Mouse (Mus musculus) kidney, adult 2 months (tissue): ENCODE measurements around the gene Car5a. TPM values are rescaled to one million over a fixed set of nuclear protein-coding genes. Genes with fewer than 3 reads are reported as not detected.
A peak's percentile ranks its signal among the peaks of the same experiment; 100 is the strongest.

Source experiments
- DNase-seq: peaks from one replicate; pipeline ENCODE4 v3.0.0; 2021
- H3K27ac ChIP-seq: fragments of 200-500 bp; 2 replicates; pipeline ENCODE4 v1.5.1; 2012; ENCODE audit warnings: low read depth, low read length, control low read depth, inconsistent platforms; ENCODE audit not compliant: insufficient read depth
- H3K27me3 ChIP-seq: fragments of 200-500 bp; replicated peaks from 2 replicates; pipeline ENCODE4 v1.6.1; 2012; ENCODE audit warnings: mild to moderate bottlenecking, moderate library complexity, low read length, inconsistent platforms; ENCODE audit not compliant: control insufficient read depth, insufficient read depth
- H3K36me3 ChIP-seq: fragments of 200-500 bp; 2 replicates; pipeline ENCODE4 v1.6.1; 2012; ENCODE audit warnings: mild to moderate bottlenecking, moderate library complexity, low read length, inconsistent platforms; ENCODE audit not compliant: control insufficient read depth, insufficient read depth
- H3K4me1 ChIP-seq: fragments of 200-500 bp; 2 replicates; pipeline ENCODE4 v1.6.1; 2011; ENCODE audit warnings: low read length; ENCODE audit not compliant: control insufficient read depth, insufficient read depth
- H3K4me3 ChIP-seq: fragments of 200-500 bp; 2 replicates; pipeline ENCODE4 v1.5.1; 2011; ENCODE audit warnings: mild to moderate bottlenecking, low read depth, low read length, control low read depth; ENCODE audit not compliant: insufficient read depth
- CTCF ChIP-seq: fragments of 200-500 bp; conservative IDR thresholded peaks from 2 replicates; pipeline ENCODE4 v1.5.1; 2011; ENCODE audit warnings: low read depth, mild to moderate bottlenecking, control low read depth, low read length, moderate library complexity, mixed read lengths; ENCODE audit not compliant: insufficient read depth, insufficient read length
- POLR2A ChIP-seq: fragments of 200-500 bp; IDR thresholded peaks from one replicate; pipeline ENCODE4 v1.6.1; 2011; ENCODE audit warnings: low read depth, low read length, control low read depth
- WGBS: fragments of 180-500 bp; shearing (Covaris S2); methylation state at CpG from one replicate; pipeline ENCODE4 v1.1.7; 2018; 5-methylcytosine and 5-hydroxymethylcytosine counted together
- polyA plus RNA-seq: library from polyadenylated mRNA; depleted of rRNA; stranded (reverse); fragments of >200 nt; gene quantifications from 2 replicates; pipeline ENCODE4 v1.2.3, GENCODE M21; 2012

Gene Car5a
- polyA plus RNA-seq, 1 experiment, result 13.4 TPM

- Histone ChIP-seq H3K4me3 (no peak overlapping the region), H3K36me3 (no peaks in the 10 kb centered on the region), H3K27me3 (no peaks in the 10 kb centered on the region), H3K4me1 (peaks cover 11% of the 10 kb centered on the region; the same call in 1 of the 2 replicates), H3K27ac (peak overlapping the region; percentile 88)
- TF ChIP-seq POLR2A (no peak), CTCF (no peak)
- 53% methylated on average over 11 of the region's 11 CpGs for WGBS
- DNase-seq, result peak; percentile 82
Measured at GRCm38 (mm10) chr8:121980792-121981519, 36.3 kb upstream of the Car5a start.

- Histone ChIP-seq H3K27ac (no peak overlapping the region), H3K4me1 (peaks cover 11% of the 10 kb centered on the region; the same call in 1 of the 2 replicates), H3K4me3 (no peak overlapping the region), H3K36me3 (no peaks in the 10 kb centered on the region), H3K27me3 (no peaks in the 10 kb centered on the region)
- no peak for DNase-seq
- TF ChIP-seq CTCF (no peak), POLR2A (no peak)
- WGBS, result 93% methylated on average over 13 of the region's 13 CpGs
Measured at GRCm38 (mm10) chr8:121978670-121979069, 34.0 kb upstream of the Car5a start.

DNA sequence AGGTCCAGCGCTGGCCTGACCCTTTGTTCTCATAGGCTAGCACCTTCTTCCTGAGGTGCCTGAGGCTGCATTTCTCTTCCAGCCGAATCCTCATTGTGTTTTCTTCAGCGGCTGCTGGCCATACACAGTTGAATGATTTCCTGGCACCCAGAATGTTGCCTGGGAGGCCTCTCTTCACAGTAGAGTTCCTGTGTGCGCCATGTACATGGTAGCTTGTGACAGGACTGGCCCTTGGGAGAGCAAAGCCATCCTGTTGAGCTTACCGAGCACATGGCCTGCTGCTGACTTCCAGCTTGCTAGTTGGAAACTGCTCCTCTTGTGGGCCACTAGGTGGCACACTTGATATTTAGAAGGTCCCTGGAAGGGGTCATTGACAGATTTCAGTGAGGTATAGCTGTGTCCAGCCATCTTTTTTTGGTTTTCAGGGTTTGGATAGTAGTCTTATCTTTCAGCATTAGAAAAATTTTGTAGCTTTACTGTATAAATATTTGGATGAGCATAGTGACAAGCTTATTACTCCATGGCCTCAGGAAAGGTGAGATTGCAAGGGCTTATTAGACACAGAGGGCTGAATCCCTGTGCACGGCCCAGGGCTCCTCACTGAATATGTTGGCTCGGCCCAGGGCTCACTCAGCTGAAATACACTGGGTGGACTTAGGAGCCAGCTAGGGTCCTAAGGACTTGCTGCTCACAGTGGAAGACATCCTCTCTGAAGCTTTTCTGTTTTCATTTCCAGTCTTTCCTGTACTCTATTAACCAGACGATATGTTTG is 33.3 kb upstream of the Car5a start:
- WGBS, result 44% methylated on average over 8 of the region's 8 CpGs
- Histone ChIP-seq H3K36me3 (no peaks in the 10 kb centered on the region), H3K27me3 (no peaks in the 10 kb centered on the region), H3K27ac (peak overlapping the region; percentile 9; the same call in 1 of the 2 replicates), H3K4me3 (no peak overlapping the region), H3K4me1 (peaks cover 11% of the 10 kb centered on the region; the same call in 1 of the 2 replicates)
- TF ChIP-seq CTCF (peak; percentile 77), POLR2A (no peak)
- DNase-seq, result peak; percentile 79

DNA sequence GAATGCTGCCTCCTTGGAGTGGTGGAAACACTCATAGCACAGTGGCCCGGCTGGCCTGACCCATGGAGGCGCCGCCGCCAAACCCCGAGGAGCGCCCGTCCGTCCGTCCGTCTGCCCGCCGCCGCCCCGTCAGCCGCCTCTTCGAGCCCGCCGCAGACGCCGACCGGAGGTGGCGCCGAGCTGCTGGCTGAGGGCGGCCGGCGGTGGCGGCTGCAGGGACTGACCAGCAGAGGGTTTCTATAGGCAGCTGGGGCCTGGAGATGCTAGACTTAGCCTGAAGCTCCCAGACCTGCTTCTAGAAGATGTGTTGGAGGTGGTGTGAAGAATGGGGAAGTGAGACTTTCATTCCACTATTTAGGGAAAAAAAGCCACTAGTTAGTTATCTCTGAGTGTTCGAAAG is 29.2 kb upstream of the Car5a start:
- Histone ChIP-seq H3K4me3 (no peak overlapping the region), H3K4me1 (no peaks in the 10 kb centered on the region; the same call in 1 of the 2 replicates), H3K27ac (no peak overlapping the region), H3K36me3 (no peaks in the 10 kb centered on the region), H3K27me3 (no peaks in the 10 kb centered on the region)
- over 99% methylated on average over 28 of the region's 28 CpGs for WGBS
- no peak for DNase-seq
- TF ChIP-seq CTCF, result no peak
- TF ChIP-seq POLR2A, result no peak

DNA sequence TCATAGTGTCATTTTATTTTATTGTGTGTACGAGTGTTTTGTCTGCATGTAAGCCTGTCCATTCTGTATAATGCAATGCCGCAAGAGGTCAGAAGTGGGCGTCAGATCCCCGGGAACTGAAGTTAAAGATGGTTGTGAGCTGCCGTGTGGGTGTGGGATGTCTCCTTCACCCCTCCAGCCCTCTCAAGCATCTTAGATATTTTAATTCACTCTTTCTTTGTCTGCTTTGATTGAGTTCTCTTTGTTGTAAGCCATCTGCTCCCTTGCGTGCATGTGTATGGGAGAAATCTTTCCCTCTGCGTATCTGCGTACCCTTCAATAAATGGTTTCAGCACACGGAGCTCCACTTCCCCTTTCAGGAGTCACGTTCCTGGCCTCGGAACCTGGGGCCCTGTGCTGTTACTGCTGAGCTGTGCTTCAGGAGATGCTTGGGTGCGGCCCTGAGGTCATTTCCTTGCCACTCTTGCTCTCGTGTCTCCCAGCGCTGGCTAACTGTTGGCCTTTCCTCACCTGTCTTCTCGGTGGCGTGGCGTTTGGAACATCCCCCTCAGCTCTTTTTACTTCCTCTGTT is 26.9 kb upstream of the Car5a start:
- 81% methylated on average over 17 of the region's 17 CpGs for WGBS
- TF ChIP-seq CTCF (no peak), POLR2A (no peak)
- H3K4me1 ChIP-seq, result peaks cover 17% of the 10 kb centered on the region
- H3K27me3 ChIP-seq, result no peaks in the 10 kb centered on the region
- no peak overlapping the region for H3K27ac ChIP-seq
- DNase-seq, result no peak
- H3K4me3 ChIP-seq, result no peak overlapping the region
- H3K36me3 ChIP-seq, result no peaks in the 10 kb centered on the region

DNA sequence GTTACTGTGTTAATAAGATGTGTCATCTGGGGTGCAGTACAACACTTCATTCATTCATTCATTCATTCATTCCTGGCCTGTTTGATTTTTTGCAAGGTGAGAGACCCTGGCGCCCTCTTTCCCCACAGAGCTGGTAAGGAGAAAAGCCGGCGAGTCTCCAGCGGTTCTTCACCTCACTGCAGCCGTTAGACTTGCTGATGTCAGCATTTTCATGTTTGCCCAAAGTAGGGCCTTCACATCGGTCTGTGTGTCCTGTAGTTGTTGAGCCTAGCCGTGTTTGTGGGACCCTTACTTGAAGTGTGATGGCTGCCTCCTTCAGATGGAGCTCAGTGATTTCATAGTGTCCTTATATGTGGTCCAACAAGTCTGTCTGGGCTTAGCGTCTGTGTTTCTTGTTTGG is 25.5 kb upstream of the Car5a start:
- Histone ChIP-seq H3K36me3 (no peaks in the 10 kb centered on the region), H3K4me1 (peaks cover 21% of the 10 kb centered on the region), H3K4me3 (no peak overlapping the region), H3K27me3 (no peaks in the 10 kb centered on the region), H3K27ac (no peak overlapping the region)
- TF ChIP-seq CTCF (no peak), POLR2A (no peak)
- WGBS, result 82% methylated on average over 8 of the region's 8 CpGs
- no peak for DNase-seq

DNA sequence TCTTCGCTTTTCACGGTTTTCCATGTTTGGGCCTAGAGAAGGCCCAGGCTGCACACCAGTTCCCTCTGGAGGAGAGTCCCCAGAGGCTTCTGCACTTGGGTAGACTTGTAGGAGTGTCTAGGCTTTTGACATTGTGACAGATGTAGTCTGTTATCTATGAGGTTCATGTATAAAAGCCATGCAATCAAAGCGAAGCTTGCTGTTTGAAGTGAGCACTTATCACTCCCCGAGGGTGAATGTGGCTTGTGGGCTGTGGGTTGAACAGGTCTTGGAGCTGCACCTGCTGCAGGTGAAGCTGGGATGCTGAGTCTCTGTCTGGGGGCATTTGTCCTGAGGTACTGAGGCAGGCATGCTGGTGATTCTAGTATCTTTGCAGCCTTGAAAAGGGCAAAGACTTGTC is 23.8 kb upstream of the Car5a start:
- peak overlapping the region; percentile 42; the same call in 1 of the 2 replicates for H3K27ac ChIP-seq
- no peaks in the 10 kb centered on the region for H3K36me3 ChIP-seq
- H3K4me1 ChIP-seq, result peaks cover 25% of the 10 kb centered on the region
- DNase-seq, result no peak
- 65% methylated on average over 4 of the region's 4 CpGs for WGBS
- H3K4me3 ChIP-seq, result no peak overlapping the region
- no peaks in the 10 kb centered on the region for H3K27me3 ChIP-seq
- TF ChIP-seq POLR2A (no peak), CTCF (no peak)
